Mouse (Mus musculus): ENCODE results near the gene Eif4a1.
A peak's percentile ranks its signal among the peaks of the same experiment; 100 is the strongest.
"Not testable (repeated sequence)": the region's sequence is repeated elsewhere in the genome, so short reads cannot be mapped to it uniquely, and the experiment has no call there.

The Eif4a1 gene

GRCm38 (mm10) chr11:69672211-69672706, at the start of gene Eif4a1:
Gene Eif4a1, minus strand, starts transcription at chr11:69672423.
- peak; percentile 100 for DNase-seq (ENCODE audit: low spot score)

GRCm38 (mm10) chr11:69720852-69721251, 48.6 kb upstream of the Eif4a1 start:
- DNase-seq (ENCODE audit: low spot score) = no peak

GRCm38 (mm10) chr11:69719423-69719822, 47.2 kb upstream of the Eif4a1 start:
- DNase-seq (ENCODE audit: low spot score) = no peak

DNA sequence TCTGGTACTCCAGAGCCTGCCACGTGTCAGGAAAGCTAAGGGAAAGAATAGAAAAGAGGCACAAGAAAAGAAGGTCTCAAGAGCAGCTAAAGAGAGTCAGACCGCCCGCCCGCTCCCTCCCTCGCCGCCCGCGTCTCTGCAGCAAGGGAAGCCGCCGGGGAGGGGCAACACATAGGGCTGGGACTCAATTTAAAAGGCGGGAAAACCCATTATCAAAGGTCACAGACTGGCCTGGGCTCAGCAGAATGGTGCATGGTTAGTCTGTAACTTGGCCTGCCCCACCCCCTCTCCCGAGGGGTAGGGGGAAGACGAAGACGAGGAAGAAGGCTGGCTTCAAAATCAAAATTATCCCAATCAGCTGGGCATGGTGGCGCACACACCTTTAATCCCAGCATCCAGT, 46.4 kb upstream of the Eif4a1 start:
- no peak for DNase-seq (ENCODE audit: low spot score)

DNA sequence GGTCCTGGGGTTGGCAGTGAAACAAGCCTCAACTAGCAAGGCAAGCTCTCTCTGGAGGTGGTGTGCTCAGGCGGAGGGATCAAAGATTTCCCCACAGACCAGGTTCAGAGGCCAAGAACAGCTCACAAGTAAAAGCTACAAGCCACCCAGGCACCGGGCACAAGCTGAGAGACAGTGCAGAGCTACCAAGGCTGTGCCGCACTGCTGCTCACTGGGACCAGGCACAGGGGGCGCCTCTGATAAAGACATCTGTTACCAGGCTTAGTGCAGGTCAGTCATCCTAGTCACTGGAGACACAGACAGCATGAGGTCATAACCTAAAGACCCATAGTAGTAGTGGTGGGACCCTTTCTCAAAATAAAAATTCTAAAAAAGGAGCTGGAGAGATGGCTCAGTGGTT, 44.7 kb upstream of the Eif4a1 start:
- no peak for DNase-seq (ENCODE audit: low spot score)

- no peak for DNase-seq (ENCODE audit: low spot score)
Measured at GRCm38 (mm10) chr11:69715929-69716328, 43.7 kb upstream of the Eif4a1 start.

GRCm38 (mm10) chr11:69715482-69715881, 43.3 kb upstream of the Eif4a1 start:
- DNase-seq (ENCODE audit: low spot score) = no peak

DNA sequence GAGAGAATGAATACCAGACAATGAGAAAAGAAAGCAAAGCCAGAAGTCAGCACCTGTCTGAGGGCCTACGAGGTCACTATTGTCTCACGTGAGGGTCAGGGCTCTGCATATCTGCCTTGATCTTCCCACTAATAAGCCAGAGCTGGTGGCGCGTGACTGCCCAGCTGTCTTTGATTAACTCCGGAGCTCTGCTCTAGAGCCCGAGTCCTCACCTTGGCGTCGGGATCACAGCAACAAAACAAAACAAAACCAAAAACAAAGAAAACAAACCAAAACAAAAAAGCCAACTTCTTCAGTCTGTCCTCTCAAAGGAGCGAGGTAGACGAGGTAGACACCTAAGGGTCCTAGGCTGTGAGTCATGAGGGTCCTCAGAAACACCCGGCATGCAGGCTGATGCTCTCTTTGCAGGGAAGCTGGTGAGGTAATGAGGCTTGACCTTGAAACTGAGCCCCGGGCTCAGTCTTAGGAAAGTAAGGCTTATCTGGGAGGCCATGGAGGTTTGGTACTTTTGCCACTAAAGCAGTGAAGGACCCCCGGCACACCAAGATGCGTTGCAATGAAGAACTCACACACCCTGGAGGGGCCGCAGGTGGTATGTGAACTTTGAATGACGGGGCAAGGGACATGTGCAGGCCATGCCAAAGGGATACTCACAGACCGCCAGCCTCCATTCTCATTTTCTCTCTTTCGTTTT, 42.6 kb upstream of the Eif4a1 start:
- DNase-seq (ENCODE audit: low spot score) = no peak

DNA sequence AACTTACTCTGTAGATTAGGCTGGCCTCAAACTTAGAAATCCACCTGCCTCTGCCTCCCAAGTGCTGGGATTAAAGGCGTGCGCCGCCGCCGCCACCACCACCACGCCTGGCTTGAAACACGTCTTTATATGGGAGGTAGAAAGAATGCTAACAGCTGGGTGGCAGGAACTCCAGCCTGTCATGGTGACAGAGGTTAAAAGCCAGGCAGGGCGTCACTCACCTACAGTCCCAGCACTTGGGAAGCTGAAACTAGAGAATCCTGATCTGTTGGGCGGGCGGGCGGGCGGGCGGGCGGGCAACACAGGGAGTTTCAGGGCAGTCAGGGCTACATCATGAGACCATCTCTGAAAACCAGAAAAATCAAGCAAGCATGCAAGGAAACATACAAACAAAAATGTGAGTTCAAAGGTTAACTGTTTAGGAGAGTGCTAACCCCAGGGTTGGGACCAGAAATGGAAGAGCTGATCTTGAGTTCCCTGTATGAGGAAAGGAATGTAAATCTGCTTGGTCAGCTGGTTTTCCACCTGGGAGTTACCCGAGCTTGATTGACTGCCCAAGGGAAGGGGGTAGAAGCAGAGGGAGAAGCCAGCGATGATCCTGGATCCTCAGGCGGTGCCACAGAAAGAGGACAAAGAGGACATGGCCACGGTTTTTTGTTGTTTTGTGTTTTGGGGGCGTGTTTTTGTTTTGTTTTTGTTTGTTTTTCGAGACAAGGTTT, 40.9 kb upstream of the Eif4a1 start:
- DNase-seq (ENCODE audit: low spot score) = no peak

DNA sequence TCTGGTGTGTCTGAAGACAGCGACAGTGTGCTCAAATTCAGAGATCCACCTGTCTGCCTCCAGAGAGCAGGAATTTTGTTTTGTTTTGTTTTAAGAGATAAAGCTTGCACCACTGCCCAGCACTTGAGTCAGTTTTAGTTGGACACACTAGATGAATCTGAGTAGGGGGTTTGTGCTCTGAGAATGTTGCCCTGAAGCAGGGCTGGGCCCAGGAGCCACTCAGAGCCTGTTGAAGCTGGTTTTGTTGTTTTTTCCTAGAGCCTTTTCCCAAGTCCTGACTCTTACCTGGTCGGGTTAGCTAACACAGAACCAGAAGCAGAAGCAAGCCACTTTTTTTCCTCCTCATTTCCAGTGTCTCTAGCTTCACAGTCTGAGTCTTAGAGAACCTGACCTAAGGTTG, 38.9 kb upstream of the Eif4a1 start:
- no peak for DNase-seq (ENCODE audit: low spot score)

DNA sequence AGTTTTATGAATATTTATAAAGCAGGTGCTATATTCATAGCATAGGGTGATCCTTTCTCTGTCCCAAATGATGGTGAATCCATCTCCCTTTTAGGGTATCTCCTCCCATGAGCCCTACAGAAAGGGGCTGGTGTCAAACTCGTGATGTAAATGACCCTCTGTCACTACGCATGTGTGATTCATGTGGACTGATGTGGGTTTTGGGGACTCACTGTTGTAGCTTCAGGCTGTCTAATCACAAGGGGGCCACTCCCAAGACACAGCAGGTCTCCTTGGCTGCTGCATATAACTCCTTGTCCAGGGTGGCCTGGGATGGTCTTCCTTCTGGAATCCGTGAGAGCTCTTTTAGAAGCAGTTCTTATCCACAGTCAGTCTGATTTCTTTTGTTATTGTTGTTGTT, 38.2 kb upstream of the Eif4a1 start:
- DNase-seq (ENCODE audit: low spot score) = no peak

GRCm38 (mm10) chr11:69709554-69710446, 37.6 kb upstream of the Eif4a1 start:
- no peak for DNase-seq (ENCODE audit: low spot score)

DNA sequence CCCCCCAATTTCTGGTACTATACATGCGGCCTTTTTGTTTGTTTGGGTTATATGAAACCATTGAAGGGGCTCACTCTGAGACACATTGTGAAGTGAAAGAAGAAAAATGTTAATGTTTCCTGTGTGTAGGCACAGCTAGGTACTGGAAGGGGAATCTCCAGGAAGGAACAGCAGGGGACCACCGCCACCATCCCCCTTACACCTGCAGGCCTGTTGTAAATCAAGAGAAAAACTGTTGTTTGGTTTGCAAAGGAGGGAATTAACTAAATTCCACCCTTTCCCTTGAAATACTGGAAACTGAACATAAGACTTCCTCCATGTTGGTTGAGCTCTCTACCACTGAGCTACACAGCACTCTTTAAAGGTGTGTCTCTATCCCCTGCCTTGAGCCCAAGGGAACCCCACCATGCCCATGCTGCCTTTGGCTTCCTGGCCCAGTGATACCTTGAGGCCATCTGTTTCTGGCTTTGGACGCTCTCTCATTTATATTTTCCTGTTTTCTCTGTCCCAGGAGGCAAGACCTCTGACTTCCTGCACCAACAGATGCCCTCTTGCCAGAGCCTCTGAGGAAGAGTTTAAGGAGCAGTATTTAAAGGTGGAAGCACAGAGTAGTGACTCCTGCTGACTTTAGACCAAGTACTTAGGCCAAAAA, 36.5 kb upstream of the Eif4a1 start:
- no peak for DNase-seq (ENCODE audit: low spot score)

DNA sequence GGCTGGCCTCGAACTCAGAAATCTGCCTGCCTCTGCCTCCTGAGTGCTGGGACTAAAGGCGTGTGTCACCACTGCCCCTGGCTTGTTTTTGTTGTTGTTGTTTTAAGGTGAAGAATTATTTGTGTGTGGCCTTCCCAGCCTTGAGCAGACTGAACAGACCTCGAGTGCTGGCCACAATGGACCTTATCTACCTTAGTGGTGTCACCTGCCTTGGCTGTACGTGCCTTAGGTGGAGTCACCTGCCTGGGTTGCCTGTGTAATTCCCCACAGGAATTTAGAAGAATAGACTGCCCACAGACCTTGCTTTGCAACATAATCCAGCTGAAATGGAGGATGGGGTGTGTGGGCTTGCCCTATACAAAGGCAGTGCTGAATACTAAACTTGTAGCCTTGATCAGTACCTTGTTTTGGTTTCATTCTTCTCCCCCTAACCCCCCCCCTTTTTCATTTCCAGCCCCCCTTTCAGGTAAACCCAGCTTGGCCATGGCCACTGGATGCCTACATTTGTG, 35.7 kb upstream of the Eif4a1 start:
- no peak for DNase-seq (ENCODE audit: low spot score)

GRCm38 (mm10) chr11:69707480-69707847, 35.2 kb upstream of the Eif4a1 start:
- no peak for DNase-seq (ENCODE audit: low spot score)

DNA sequence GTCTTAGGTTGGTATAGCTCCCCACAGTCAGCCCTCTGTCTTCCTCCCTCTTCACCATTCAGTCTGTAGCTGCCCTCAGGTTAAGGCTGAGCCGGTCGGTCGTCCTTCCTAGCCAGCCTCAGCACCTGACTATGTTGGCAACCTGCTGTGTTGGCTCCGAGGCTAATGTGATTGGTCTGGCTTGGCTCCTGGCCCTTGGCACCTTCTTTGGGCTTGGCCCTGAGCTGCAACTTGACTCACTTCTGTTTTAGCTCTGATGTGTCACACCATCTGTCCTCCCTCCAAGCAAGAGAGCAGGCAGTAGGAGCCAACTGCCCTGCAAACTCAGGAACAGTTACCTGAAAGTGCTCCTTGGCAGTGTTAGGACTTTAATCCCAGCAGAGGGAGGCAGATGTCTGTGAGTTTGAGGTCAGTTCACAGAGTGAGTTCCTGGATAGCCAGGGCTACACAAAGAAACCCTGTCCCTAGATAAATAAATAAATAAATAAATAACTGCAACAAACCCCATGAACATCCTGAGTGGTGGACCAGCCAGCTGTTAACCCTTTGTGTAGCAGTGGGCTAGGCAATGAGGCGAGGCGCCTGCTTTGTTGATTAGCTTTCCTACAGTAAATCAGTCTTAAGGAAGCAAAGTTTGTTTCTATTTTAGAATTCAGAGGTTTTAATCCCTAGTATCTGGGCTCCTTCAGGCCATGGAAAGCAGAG, 34.7 kb upstream of the Eif4a1 start:
- no peak for DNase-seq (ENCODE audit: low spot score)

- no peak for DNase-seq (ENCODE audit: low spot score)
Measured at GRCm38 (mm10) chr11:69704613-69705010, 32.4 kb upstream of the Eif4a1 start.

DNA sequence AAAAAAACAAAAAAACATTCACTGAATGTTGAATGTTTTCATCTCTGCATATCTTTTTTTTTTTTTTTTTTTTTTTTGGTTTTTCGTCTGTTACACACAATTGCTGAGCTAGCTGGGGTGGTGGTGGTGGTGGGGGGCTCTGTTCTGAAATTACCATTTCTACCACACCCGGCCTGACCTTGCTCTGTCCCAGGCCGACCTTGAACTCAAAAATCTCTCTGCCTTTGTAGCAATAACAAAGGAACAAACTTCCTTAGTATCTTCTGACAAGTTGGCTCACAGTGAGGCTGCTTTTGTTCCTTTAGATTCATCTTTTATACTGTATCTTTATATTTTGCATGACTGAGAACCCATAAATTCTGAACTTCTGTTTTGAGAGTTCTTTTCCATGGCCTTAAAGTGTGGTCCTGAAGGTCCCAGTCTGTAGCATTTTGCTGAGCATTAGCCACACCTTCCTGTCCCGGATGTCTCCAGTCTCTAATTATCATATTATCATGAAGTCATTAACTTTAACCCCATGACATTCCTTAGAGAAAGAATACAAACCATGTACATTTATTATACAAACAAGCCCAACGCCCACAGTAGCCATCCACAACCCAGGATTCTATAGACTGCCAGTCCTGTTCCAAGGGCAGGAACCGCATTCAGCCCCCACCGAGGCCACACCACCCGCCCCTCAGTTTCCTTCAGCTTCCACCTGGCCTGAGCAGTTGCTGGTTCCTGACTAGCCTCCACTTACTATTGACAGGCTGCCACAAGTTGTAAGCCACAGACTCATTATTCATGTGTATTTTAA, 31.8 kb upstream of the Eif4a1 start:
- DNase-seq (ENCODE audit: low spot score) = no peak

- not testable (repeated sequence) for DNase-seq (ENCODE audit: low spot score)
Measured at GRCm38 (mm10) chr11:69703381-69703780, 31.2 kb upstream of the Eif4a1 start.

GRCm38 (mm10) chr11:69702886-69703285, 30.7 kb upstream of the Eif4a1 start:
- DNase-seq (ENCODE audit: low spot score) = not testable (repeated sequence)

Measured in layer of hippocampus, adult 9-10 months (tissue).